ENCODE assay signal across 12 mouse cellular contexts in genomic region chr8:36309952-36310351, GRCm38 (mm10).
DNase-seq lines count a peak whose midpoint lies in the region; ATAC-seq and TF ChIP-seq lines count a peak whose summit lies in the region.
"Had no signal": no experiment of that assay in that cellular context is flagged by ENCODE, and none has a peak within 500 bp of the region (broad histone marks: within the 10 kb centered on the region; RNA-seq: fewer than 3 reads in every experiment).

No protein-coding gene starts in this region.

- H3K27ac ChIP-seq in heart, adult 2 months: no peak overlapping the region
- H3K27ac ChIP-seq in limb, embryonic 15.5 days: peak overlapping the region; percentile 47
- H3K27ac ChIP-seq: macrophage; neural tube, embryonic 13.5 days had no signal

- 40% methylated on average over 10 of the region's 10 CpGs for WGBS in heart, adult 2 months
- WGBS in limb, embryonic 15.5 days: 50% methylated on average over 10 of the region's 10 CpGs

- H3K9ac ChIP-seq in heart, adult 2 months (ENCODE audit: low read depth, low read length): no peak overlapping the region
- H3K9ac ChIP-seq in limb, embryonic 15.5 days: no peak overlapping the region
- H3K9ac ChIP-seq: neural tube, embryonic 13.5 days had no signal

- DNase-seq in adrenal gland, postnatal 10 days: peak; percentile 48
- DNase-seq in adrenal gland, adult (ENCODE audit: inconsistent age in 2 of 2, low spot score in 1 of 2): no peak
- peak; percentile 72 for DNase-seq in left cerebral cortex, postnatal 4 days
- no peak for DNase-seq in left cerebral cortex, postnatal 10 days (ENCODE audit: extremely low spot score in 1 of 2, low spot score in 2 of 2)
- DNase-seq in heart, adult 2 months: peak; percentile 43 to 58
- no peak for DNase-seq in urinary bladder, postnatal 10 days (ENCODE audit: low spot score)
- no peak for DNase-seq in embryo, embryonic 10 days (ENCODE audit: low spot score)
- DNase-seq: kidney, adult 18-20 months; liver had no signal

- no peaks in the 10 kb centered on the region for H3K79me2 ChIP-seq in heart, adult 2 months (replicated peaks; ENCODE audit: control insufficient read depth, insufficient read depth, low read length)

- no peaks in the 10 kb centered on the region for H3K36me3 ChIP-seq in heart, adult 2 months (ENCODE audit: control insufficient read depth, insufficient read depth, low read length)
- H3K36me3 ChIP-seq in limb, embryonic 15.5 days: no peaks in the 10 kb centered on the region
- H3K36me3 ChIP-seq: neural tube, embryonic 13.5 days had no signal

- peak overlapping the region; percentile 14; the same call in 1 of the 2 replicates for H3K4me2 ChIP-seq in limb, embryonic 15.5 days
- H3K4me2 ChIP-seq: neural tube, embryonic 13.5 days had no signal

- intact Hi-C loops in left cerebral cortex, postnatal 4 days (cut with DNase I): no loop called here
- intact Hi-C loops in left cerebral cortex, postnatal 10 days (cut with DNase I): no loop called here
- intact Hi-C loops in heart, adult 2 months (cut with DNase I): no loop called here

- no peaks in the 10 kb centered on the region for H3K27me3 ChIP-seq in heart, adult 2 months (ENCODE audit: control insufficient read depth, insufficient read depth, low read length)
- H3K27me3 ChIP-seq in limb, embryonic 15.5 days: no peaks in the 10 kb centered on the region
- H3K27me3 ChIP-seq: neural tube, embryonic 13.5 days had no signal

- no peak for TF ChIP-seq CTCF in heart, adult 2 months (IDR thresholded peaks at IDR 0.05)

- no peak for TF ChIP-seq EP300 in heart, adult 2 months (IDR thresholded peaks at IDR 0.05; ENCODE audit: insufficient read depth, low read depth, low read length)

- 0 out of 2 replicates have a peak overlapping the region, but pooled peaks have one; percentile 3 for H3K4me3 ChIP-seq in heart, adult 2 months
- H3K4me3 ChIP-seq in limb, embryonic 15.5 days: no peak overlapping the region
- H3K4me3 ChIP-seq: neural tube, embryonic 13.5 days had no signal

- no peak for TF ChIP-seq POLR2A in heart, adult 2 months (IDR thresholded peaks at IDR 0.05; ENCODE audit: insufficient read depth, low read depth, low read length)

- no peaks in the 10 kb centered on the region for H3K9me3 ChIP-seq in limb, embryonic 15.5 days
- H3K9me3 ChIP-seq: neural tube, embryonic 13.5 days had no signal

- peak; percentile 14; the same call in 1 of the 2 replicates for ATAC-seq in limb, embryonic 15.5 days (ENCODE audit: insufficient number of reproducible peaks, low FRiP score, low TSS enrichment, low read depth)

- H3K4me1 ChIP-seq in heart, adult 2 months (ENCODE audit: control insufficient read depth, insufficient read depth, low read length): no peaks in the 10 kb centered on the region
- H3K4me1 ChIP-seq in limb, embryonic 15.5 days: peaks cover 2% of the 10 kb centered on the region; the same call in 1 of the 2 replicates
- H3K4me1 ChIP-seq: neural tube, embryonic 13.5 days had no signal

Comparison
In these comparisons a context has a peak if more than half of its experiments do, and no peak if none do; other contexts are left out.
1. DNase-seq: peak in adrenal gland, postnatal 10 days (single experiment), left cerebral cortex, postnatal 4 days (single experiment) and heart, adult 2 months (2 of 2); none in adrenal gland, adult (0 of 2), left cerebral cortex, postnatal 10 days (0 of 2), urinary bladder, postnatal 10 days (single experiment) and embryo, embryonic 10 days (single experiment).